Mouse (Mus musculus): Measurements from ENCODE around the gene Sphk2. TPM values are rescaled to one million over a fixed set of nuclear protein-coding genes. Genes with fewer than 3 reads are reported as not detected.
"Not testable (repeated sequence)": the region's sequence is repeated elsewhere in the genome, so short reads cannot be mapped to it uniquely, and the experiment has no call there.

The Sphk2 gene
- polyA plus RNA-seq, 1 experiment from 2014 or later = 34.7 TPM

DNA sequence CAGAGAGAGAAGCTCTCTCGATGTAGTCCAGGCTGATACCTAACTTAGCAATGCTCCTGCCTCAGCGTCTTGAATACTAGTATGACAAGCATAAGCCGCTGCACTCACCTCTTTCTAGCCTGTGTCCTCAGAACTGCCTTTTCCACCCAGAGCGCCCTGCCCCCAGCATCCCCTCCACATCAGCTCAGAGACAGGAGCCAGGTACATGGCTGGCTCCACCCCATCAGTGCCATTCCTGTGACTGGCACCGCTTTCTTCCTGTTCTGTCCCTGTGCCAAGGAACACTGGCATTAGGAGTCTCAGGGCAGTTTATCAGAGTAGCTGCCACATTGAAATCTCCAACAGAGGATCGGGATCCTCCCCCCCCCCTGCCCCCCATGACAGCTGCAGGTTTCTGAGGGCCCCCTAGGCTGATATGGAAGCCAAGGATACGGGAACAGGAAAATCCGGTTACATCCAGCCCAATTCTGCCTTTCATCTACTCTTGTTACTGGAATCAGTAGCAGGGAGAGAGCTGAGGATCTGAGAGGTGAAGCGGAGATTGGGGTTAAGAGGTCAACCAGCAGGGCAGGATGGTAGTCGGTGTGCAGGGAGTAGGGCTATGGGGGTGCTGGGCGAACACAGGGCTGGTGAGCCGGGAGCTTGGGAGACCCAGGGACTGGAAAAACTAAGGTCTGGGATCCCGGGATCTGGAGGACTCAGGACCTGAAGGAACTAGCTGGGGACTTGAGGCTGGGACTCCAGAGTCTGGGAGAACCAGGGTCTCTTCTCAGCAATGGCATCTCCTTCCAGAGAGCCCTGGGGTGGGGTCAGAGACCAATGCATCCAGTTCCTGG is 52.3 kb downstream of the Sphk2 start:
- Histone ChIP-seq H3K27me3 (no peaks in the 10 kb centered on the region), H3K4me2 (replicated peaks) (no peak overlapping the region), H3K9me3 (no peaks in the 10 kb centered on the region), H3K36me3 (no peaks in the 10 kb centered on the region), H3K4me1 (peaks cover 13% of the 10 kb centered on the region), H3K27ac (no peak overlapping the region), H3K9ac (no peak overlapping the region), H3K4me3 (no peak overlapping the region)
- ATAC-seq (ENCODE audit: insufficient number of reproducible peaks, insufficient read depth, low FRiP score, low TSS enrichment) = no peak
- 46% methylated on average over 13 of the region's 13 CpGs for WGBS

GRCm38 (mm10) chr7:45661702-45662101 is 56.1 kb downstream of the Sphk2 start:
- H3K36me3 ChIP-seq; H3K27me3 ChIP-seq; H3K4me3 ChIP-seq; H3K9ac ChIP-seq; ATAC-seq (ENCODE audit: insufficient number of reproducible peaks, insufficient read depth, low FRiP score, low TSS enrichment); H3K27ac ChIP-seq; H3K9me3 ChIP-seq; H3K4me2 ChIP-seq (replicated peaks): not testable (repeated sequence)
- WGBS = 91% methylated on average over 6 of the region's 6 CpGs
- peaks cover 13% of the 10 kb centered on the region for H3K4me1 ChIP-seq

GRCm38 (mm10) chr7:45660746-45661478 is 56.9 kb downstream of the Sphk2 start:
- no peaks in the 10 kb centered on the region for H3K36me3 ChIP-seq

More at GRCm38 (mm10) chr7:45660746-45661478, 56.9 kb downstream of the Sphk2 start:
- no peaks in the 10 kb centered on the region for H3K27me3 ChIP-seq
- H3K27ac ChIP-seq = no peak overlapping the region
- H3K4me3 ChIP-seq = no peak overlapping the region
- H3K4me2 ChIP-seq (replicated peaks) = no peak overlapping the region
- peaks cover 20% of the 10 kb centered on the region for H3K4me1 ChIP-seq
- ATAC-seq (ENCODE audit: insufficient number of reproducible peaks, insufficient read depth, low FRiP score, low TSS enrichment) = no peak
- H3K9ac ChIP-seq = no peak overlapping the region
- 85% methylated on average over 11 of the region's 11 CpGs for WGBS
- H3K9me3 ChIP-seq = peaks cover 3% of the 10 kb centered on the region; the same call in 1 of the 2 replicates

Other genes starting within 250 kb of the Sphk2 start
- 0.92 and 1.2 TPM in 2 replicates for gene Tulp2, start 236.1 kb downstream of the Sphk2 start, polyA plus RNA-seq (2016; fragmentation: Nextera tagmentation; extraction: Ambion mirVana)
- gene Gm45808, start 231.2 kb downstream of the Sphk2 start, polyA plus RNA-seq (2016; fragmentation: Nextera tagmentation; extraction: Ambion mirVana) = not detected in 2 replicates
- gene Dhdh, start 229.2 kb downstream of the Sphk2 start, polyA plus RNA-seq (2016; fragmentation: Nextera tagmentation; extraction: Ambion mirVana) = 3.0 and 3.7 TPM in 2 replicates
- 161 and 172 TPM in 2 replicates for gene Nucb1, start 207.6 kb downstream of the Sphk2 start, polyA plus RNA-seq (2016; fragmentation: Nextera tagmentation; extraction: Ambion mirVana)
- gene Ppp1r15a, start 191.7 kb downstream of the Sphk2 start, polyA plus RNA-seq (2016; fragmentation: Nextera tagmentation; extraction: Ambion mirVana) = 24.1 and 25.6 TPM in 2 replicates
- 3.0 and 3.2 TPM in 2 replicates for gene Plekha4, start 191.7 kb downstream of the Sphk2 start, polyA plus RNA-seq (2016; fragmentation: Nextera tagmentation; extraction: Ambion mirVana)
- 0.56 and 1.5 TPM in 2 replicates for gene Hsd17b14, start 163.1 kb downstream of the Sphk2 start, polyA plus RNA-seq (2016; fragmentation: Nextera tagmentation; extraction: Ambion mirVana)
- 49.9 and 59.3 TPM in 2 replicates for gene Bcat2, start 147.8 kb downstream of the Sphk2 start, polyA plus RNA-seq (2016; fragmentation: Nextera tagmentation; extraction: Ambion mirVana)
- 0.17 TPM in 1 of 2 replicates, not detected in the other for gene Fgf21, start 102.5 kb downstream of the Sphk2 start, polyA plus RNA-seq (2016; fragmentation: Nextera tagmentation; extraction: Ambion mirVana)
- gene Fut1, start 100.7 kb downstream of the Sphk2 start, polyA plus RNA-seq (2016; fragmentation: Nextera tagmentation; extraction: Ambion mirVana) = 0.56 and 0.61 TPM in 2 replicates
- 0.10 and 0.23 TPM in 2 replicates for gene Izumo1, start 96.2 kb downstream of the Sphk2 start, polyA plus RNA-seq (2016; fragmentation: Nextera tagmentation; extraction: Ambion mirVana)
- gene Rasip1, start 90.5 kb downstream of the Sphk2 start, polyA plus RNA-seq (2016; fragmentation: Nextera tagmentation; extraction: Ambion mirVana) = 16.4 and 16.8 TPM in 2 replicates
- 4.0 and 5.4 TPM in 2 replicates for gene Mamstr, start 78.0 kb downstream of the Sphk2 start, polyA plus RNA-seq (2016; fragmentation: Nextera tagmentation; extraction: Ambion mirVana)
- gene Fut2, start 51.6 kb downstream of the Sphk2 start, polyA plus RNA-seq (2016; fragmentation: Nextera tagmentation; extraction: Ambion mirVana) = 0.27 and 0.51 TPM in 2 replicates
- 0.67 and 0.73 TPM in 2 replicates for gene Ntn5, start 34.0 kb downstream of the Sphk2 start, polyA plus RNA-seq (2016; fragmentation: Nextera tagmentation; extraction: Ambion mirVana)
- 2.9 and 3.1 TPM in 2 replicates for gene Sec1, start 23.6 kb downstream of the Sphk2 start, polyA plus RNA-seq (2016; fragmentation: Nextera tagmentation; extraction: Ambion mirVana)
- 11.5 and 14.1 TPM in 2 replicates for gene Car11, start 18.2 kb downstream of the Sphk2 start, polyA plus RNA-seq (2016; fragmentation: Nextera tagmentation; extraction: Ambion mirVana)
- 6.9 and 11.5 TPM in 2 replicates for gene Dbp, start 12.9 kb downstream of the Sphk2 start, polyA plus RNA-seq (2016; fragmentation: Nextera tagmentation; extraction: Ambion mirVana)
- 926 and 973 TPM in 2 replicates for gene Rpl18, start 2.5 kb downstream of the Sphk2 start, polyA plus RNA-seq (2016; fragmentation: Nextera tagmentation; extraction: Ambion mirVana)
- 1.3 TPM in 2 replicates for gene Fam83e, start 3.2 kb upstream of the Sphk2 start, polyA plus RNA-seq (2016; fragmentation: Nextera tagmentation; extraction: Ambion mirVana)
- not detected in 2 replicates for gene Spaca4, start 7.8 kb upstream of the Sphk2 start, polyA plus RNA-seq (2016; fragmentation: Nextera tagmentation; extraction: Ambion mirVana)
- gene Lmtk3, start 65.7 kb upstream of the Sphk2 start, polyA plus RNA-seq (2016; fragmentation: Nextera tagmentation; extraction: Ambion mirVana) = 3.3 and 5.2 TPM in 2 replicates
- 1.6 and 2.5 TPM in 2 replicates for gene Sult2b1, start 66.7 kb upstream of the Sphk2 start, polyA plus RNA-seq (2016; fragmentation: Nextera tagmentation; extraction: Ambion mirVana)
- gene Cyth2, start 96.6 kb upstream of the Sphk2 start, polyA plus RNA-seq (2016; fragmentation: Nextera tagmentation; extraction: Ambion mirVana) = 173 and 176 TPM in 2 replicates
- 2.4 and 2.5 TPM in 2 replicates for gene Kcnj14, start 106.8 kb upstream of the Sphk2 start, polyA plus RNA-seq (2016; fragmentation: Nextera tagmentation; extraction: Ambion mirVana)
- 75.6 and 76.3 TPM in 2 replicates for gene Grwd1, start 112.9 kb upstream of the Sphk2 start, polyA plus RNA-seq (2016; fragmentation: Nextera tagmentation; extraction: Ambion mirVana)
- 53.6 and 66.3 TPM in 2 replicates for gene Kdelr1, start 154.8 kb upstream of the Sphk2 start, polyA plus RNA-seq (2016; fragmentation: Nextera tagmentation; extraction: Ambion mirVana)
- gene Grin2d, start 160.4 kb upstream of the Sphk2 start, polyA plus RNA-seq (2016; fragmentation: Nextera tagmentation; extraction: Ambion mirVana) = 0.56 and 0.64 TPM in 2 replicates
- 0.33 and 0.82 TPM in 2 replicates for gene Syngr4, start 178.7 kb upstream of the Sphk2 start, polyA plus RNA-seq (2016; fragmentation: Nextera tagmentation; extraction: Ambion mirVana)
- gene Tmem143, start 178.9 kb upstream of the Sphk2 start, polyA plus RNA-seq (2016; fragmentation: Nextera tagmentation; extraction: Ambion mirVana) = 5.7 and 6.5 TPM in 2 replicates
- 78.5 and 84.9 TPM in 2 replicates for gene Emp3, start 203.4 kb upstream of the Sphk2 start, polyA plus RNA-seq (2016; fragmentation: Nextera tagmentation; extraction: Ambion mirVana)
- gene Ccdc114, start 206.1 kb upstream of the Sphk2 start, polyA plus RNA-seq (2016; fragmentation: Nextera tagmentation; extraction: Ambion mirVana) = 3.8 and 4.2 TPM in 2 replicates

Data from embryonic facial prominence, embryonic 12.5 days (tissue).